Mouse (Mus musculus) liver, postnatal 0 days (tissue): ENCODE data around the gene Vasn.

ENCODE experiments used
- CTCF ChIP-seq: sonication (generic); IDR thresholded peaks from 2 replicates; pipeline ENCODE4 v1.5.1; 2016; ENCODE audit warnings: antibody characterized with exemption, low read depth
- EP300 ChIP-seq: IDR thresholded peaks from 2 replicates; pipeline ENCODE4 v1.6.1; 2016; ENCODE audit warnings: antibody characterized with exemption, low read depth, mild to moderate bottlenecking

GRCm38 (mm10) chr16:4627105-4627504 lies 12.6 kb upstream of the Vasn start:
- TF ChIP-seq CTCF (no peak), EP300 (no peak)
